Mouse (Mus musculus): ENCODE results near the gene Fcrla. TPM values are rescaled to one million over a fixed set of nuclear protein-coding genes. Genes with fewer than 3 reads are reported as not detected.

Gene Fcrla
- total RNA-seq, 2 experiments from 2014 or later, result not detected

DNA sequence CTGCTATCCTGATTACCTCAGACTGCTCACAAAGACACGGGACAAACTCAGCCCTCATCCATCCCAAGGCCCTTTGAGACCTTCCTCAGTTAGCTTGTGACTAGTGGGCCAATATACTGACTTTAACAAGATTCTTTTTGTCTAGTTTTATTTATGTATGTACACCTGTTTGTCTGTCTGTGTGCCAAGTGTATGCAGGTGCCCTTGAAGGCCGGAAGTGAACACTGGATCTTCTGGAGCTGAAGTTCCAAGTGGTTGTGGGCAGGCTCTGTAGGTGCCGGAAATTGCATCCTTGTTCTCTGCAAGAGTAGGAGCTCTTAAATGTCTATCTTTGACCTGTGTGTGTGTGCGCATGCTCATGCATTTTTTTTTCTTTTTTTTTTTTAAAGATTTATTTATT is 1.9 kb upstream of the Fcrla start:
- no peak for DNase-seq
- intact Hi-C loops (cut with DNase I), result no loop called here

GRCm38 (mm10) chr1:170928467-170928866 is 1.1 kb upstream of the Fcrla start:
- intact Hi-C loops (cut with DNase I), result no loop called here
- DNase-seq, result no peak

DNA sequence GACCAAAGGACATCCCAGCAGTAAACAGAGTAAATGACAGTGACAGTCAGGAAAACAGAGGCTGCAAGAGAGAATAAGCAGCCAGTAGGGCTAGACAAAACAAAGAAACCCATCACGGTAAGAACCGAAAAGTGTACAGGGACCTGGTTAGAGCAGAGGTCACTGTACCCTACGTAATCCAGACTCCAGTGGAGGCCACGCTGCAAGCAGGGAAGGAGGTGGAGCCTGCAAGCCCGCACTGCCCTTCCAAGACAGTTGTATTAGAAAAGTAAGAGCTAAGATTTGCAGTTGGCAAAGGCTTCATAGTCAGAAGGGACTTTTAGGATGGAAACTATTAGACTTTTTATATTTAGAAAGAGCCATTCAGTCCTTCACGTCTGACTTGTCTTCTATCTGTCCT is 442 bp downstream of the Fcrla start:
- DNase-seq, result no peak
- intact Hi-C loops (cut with DNase I), result no loop called here

DNA sequence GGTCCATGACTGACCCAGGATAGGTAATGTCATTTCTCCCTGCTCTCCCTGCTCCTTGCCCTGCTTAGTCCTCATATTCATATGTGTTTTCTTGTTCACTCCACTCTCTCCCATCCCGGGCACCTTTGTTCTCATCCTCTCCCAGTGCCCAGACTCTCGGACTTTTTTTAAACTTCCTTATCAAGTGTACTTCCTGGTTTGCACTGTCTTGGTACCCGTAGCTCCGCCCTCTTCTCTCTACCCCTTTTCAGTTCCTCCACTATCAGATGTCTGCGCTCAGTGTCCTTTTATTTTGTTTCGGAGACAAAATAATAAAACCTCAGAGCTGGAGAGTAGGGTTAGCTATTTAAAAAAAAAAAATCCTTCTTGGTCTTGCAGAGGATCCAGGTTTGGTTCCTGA is 2.9 kb downstream of the Fcrla start:
- intact Hi-C loops (cut with DNase I), result no loop called here
- no peak for DNase-seq

GRCm38 (mm10) chr1:170919308-170919707 is 8.1 kb downstream of the Fcrla start:
- intact Hi-C loops (cut with DNase I), result no loop called here
- no peak for DNase-seq

DNA sequence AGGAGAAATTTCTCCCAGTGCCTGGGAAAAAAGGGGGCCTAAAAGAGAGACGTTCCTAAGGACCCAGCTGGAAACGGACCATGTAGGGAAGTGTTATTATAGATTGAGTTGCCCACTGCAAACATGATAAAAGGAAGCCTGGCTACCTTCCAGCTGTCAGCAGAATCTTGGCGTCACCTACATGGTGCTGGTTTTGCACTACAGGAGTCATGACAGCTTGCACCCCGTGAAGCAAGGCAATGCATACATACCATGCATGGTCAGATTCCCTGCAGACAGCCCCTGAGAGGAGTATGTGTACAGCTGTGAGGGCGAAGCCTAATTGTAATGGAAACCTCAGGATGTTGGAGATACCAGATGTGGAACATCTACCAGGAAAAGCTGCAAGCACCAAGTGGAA is 11.7 kb downstream of the Fcrla start:
- DNase-seq, result no peak
- intact Hi-C loops (cut with DNase I), result no loop called here

DNA sequence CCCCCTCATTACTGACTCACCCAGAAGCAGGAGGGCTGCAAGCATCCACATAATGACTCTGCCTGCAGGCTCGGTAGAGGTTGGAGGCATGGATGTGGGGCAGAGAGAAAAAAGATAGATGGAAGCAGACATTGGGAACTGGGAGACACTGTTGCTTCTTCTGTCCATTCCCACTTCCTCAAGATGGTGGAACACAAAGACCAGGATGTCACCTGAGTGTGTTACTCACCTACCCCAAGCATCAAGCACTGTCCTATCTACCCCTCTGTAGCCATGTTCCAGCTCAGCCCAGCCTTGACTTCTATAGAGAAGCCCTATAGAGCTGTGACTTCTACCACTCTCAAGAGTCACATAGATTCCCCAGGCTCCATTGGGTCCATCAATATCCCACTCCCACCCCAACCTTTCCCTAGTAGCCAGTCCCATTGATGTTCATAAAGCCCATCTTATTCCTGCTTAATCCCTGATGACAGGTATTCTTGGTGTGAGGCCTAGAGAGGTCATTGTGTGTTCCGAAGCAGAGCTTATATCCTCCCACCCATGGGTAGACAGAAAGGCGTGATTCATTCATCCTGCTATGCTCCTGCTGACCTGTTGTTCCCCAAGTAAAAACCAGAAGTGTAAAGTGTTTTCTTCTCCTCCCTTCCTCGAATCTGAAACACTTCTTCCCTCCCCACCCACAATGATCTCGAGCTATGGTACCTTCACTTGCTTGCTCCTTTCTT is 14.3 kb downstream of the Fcrla start, which contains the start of gene Fcrlb:
Gene Fcrlb, minus strand, starts transcription at position 51 of the 725 bp plus-strand sequence.
- no peak for DNase-seq
- intact Hi-C loops (cut with DNase I), result no loop called here

DNA sequence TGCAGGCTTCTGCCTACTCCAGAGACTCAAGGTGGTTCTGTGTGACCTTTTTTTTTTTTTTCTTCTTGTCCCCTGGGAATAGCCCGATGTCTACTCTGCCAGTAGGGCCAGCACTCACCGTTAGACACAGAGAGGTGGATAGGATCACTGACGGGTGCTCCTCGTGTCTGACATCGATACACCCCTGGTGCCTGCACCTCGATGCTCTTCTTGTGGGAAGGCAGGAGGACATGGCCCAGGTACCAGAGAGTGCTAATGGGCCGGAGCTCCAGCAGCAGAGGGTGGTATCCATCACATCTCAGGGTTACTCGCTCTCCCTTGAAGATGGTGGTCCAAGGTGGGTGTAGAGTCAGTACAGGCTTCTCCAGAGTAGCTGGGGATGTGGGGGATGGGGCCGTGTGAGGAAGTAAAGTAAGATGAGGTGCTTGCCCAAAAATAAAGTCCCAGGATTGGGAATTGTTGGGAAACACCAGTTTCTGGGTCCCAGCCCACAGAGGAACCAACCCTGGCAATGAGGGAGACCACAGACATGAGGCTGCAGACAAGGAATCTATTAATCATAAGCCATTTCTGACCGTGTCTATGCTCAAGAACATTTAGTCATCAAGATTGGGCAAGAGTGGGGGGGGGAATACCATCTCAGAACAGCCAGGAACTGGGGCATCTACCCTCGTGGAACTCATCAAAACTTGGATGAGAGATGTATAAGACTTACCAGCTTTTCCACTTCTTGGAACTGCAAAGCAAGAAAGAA is 15.3 kb downstream of the Fcrla start:
- no peak for DNase-seq
- intact Hi-C loops (cut with DNase I), result no loop called here

- intact Hi-C loops (cut with DNase I), result no loop called here
- no peak for DNase-seq
Measured at GRCm38 (mm10) chr1:170908341-170908740, 19.0 kb downstream of the Fcrla start.

- intact Hi-C loops (cut with DNase I), result no loop called here
- peak; percentile 36 for DNase-seq
Measured at GRCm38 (mm10) chr1:170907456-170908191, 19.8 kb downstream of the Fcrla start.

GRCm38 (mm10) chr1:170907111-170907455 is 20.3 kb downstream of the Fcrla start:
- DNase-seq, result no peak
- intact Hi-C loops (cut with DNase I), result no loop called here

DNA sequence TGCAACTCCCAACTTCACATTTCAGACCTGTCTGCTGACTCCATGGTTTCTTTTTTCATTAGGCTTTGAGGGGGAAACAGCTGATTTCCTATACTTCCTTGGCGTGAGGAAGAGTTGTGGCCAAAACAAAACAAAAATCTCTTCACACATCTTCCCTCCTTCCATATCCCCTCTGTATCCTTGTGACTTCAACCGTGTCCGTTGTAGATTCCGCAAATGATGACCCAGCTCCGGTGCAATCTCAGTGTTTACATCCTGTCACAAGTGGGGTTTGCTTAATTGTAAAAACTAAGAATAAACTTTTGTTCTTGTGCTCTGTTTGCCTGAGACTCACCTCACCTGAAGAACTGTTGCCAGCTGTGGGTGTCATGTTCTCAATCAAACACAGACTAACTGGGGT is 23.9 kb downstream of the Fcrla start:
- DNase-seq, result no peak
- intact Hi-C loops (cut with DNase I), result loop anchor here (5.0 kb wide), 1 partner anchor 129 kb away; no protein-coding TSS in a partner anchor

- DNase-seq, result peak; percentile 89
- intact Hi-C loops (cut with DNase I), result loop anchor here (2.0 to 5.0 kb wide), 2 partner anchors 91 to 131 kb away; no protein-coding TSS in a partner anchor
Measured at GRCm38 (mm10) chr1:170901536-170902238, 25.7 kb downstream of the Fcrla start.

DNA sequence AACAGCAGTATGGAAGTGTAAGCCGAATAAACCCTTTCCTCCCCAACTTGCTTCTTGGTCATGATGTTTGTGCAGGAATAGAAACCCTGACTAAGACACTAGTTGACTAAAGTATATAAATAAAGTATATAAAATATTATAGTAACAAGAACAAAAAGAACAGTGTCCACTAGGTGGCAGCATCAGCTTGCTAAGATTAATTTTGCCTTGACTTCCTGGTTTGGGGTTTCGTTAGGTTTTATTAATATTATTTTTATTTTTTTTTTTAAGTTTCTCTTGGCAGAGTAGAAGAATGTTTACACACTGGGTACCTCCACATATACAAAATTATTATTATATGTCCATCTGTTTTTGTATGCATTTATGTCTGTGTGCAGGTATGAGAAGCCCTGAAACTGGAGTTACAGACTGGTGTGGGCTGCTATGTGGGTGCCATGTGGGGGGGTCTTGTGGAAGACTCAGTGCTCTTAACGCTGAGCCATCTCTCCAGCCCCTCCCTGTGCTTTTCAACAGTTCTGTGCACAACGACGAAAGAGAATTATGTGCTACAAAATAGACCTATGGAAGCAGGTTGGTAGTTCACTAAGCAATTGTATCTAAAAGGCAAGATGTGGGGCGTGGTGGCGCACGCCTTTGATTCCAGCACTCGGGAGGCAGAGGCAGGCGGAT is 26.4 kb downstream of the Fcrla start:
- intact Hi-C loops (cut with DNase I), result loop anchor here (2.0 to 5.0 kb wide), 2 partner anchors 92 to 131 kb away; no protein-coding TSS in a partner anchor
- peak; percentile 30 for DNase-seq

- DNase-seq, result no peak
- intact Hi-C loops (cut with DNase I), result no loop called here
Measured at GRCm38 (mm10) chr1:170898413-170899075, 28.8 kb downstream of the Fcrla start.

- intact Hi-C loops (cut with DNase I), result no loop called here
- no peak for DNase-seq
Measured at GRCm38 (mm10) chr1:170896651-170897281, 30.6 kb downstream of the Fcrla start.

GRCm38 (mm10) chr1:170894603-170895602 is 32.5 kb downstream of the Fcrla start:
- intact Hi-C loops (cut with DNase I), result no loop called here
- DNase-seq, result no peak

DNA sequence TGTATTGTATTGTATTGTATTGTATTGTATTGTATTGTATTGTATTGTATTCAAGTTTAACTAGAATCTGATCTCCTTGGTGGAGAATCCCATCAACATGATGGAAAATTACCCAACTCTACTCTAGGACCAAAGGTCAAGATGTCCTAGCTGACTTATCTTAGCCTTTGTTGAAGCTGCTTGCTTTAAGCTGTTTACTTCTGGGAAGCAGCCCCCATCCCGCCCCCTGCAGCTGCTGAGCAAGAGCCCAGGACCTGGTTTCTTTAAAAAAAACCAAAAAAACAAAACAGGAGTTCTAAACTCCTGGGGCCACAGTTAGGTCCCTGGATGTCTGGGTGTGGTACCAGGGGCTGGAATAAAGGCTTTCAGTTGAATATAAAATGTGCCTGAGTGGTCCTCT is 35.1 kb downstream of the Fcrla start:
- intact Hi-C loops (cut with DNase I), result no loop called here

More for the DNA sequence above, 35.1 kb downstream of the Fcrla start:
- DNase-seq, result no peak
